Mouse (Mus musculus) cortical plate, adult 2 months (tissue): ENCODE measurements around the gene Sec61a2. TPM values are rescaled to one million over a fixed set of nuclear protein-coding genes. Genes with fewer than 3 reads are reported as not detected.

Source experiments
- H3K27ac ChIP-seq: fragments of 200-500 bp; 2 replicates; pipeline ENCODE4 v1.5.1; 2012; ENCODE audit warnings: low read length, control low read depth, inconsistent platforms; ENCODE audit not compliant: insufficient read depth
- H3K4me1 ChIP-seq: fragments of 200-500 bp; 2 replicates; pipeline ENCODE4 v1.6.1; 2011; ENCODE audit warnings: low read length; ENCODE audit not compliant: control insufficient read depth, insufficient read depth
- H3K4me3 ChIP-seq: fragments of 200-500 bp; 2 replicates; pipeline ENCODE4 v1.5.1; 2011; ENCODE audit warnings: mild to moderate bottlenecking, low read length, control low read depth; ENCODE audit not compliant: insufficient read depth
- CTCF ChIP-seq: fragments of 200-500 bp; IDR thresholded peaks from 2 replicates; pipeline ENCODE4 v1.5.1; 2011; ENCODE audit warnings: mild to moderate bottlenecking, control low read depth, low read length; ENCODE audit not compliant: insufficient read depth; ENCODE audit errors: extremely low read depth
- POLR2A ChIP-seq: fragments of 200-500 bp; IDR thresholded peaks from 2 replicates; pipeline ENCODE4 v1.6.1; 2011; ENCODE audit warnings: mild to moderate bottlenecking, low read length, control low read depth; ENCODE audit not compliant: insufficient read depth; ENCODE audit errors: extremely low read depth
- polyA plus RNA-seq: library from polyadenylated mRNA; depleted of rRNA; stranded (reverse); fragments of >200 nt; gene quantifications from 2 replicates; pipeline ENCODE4 v1.2.3, GENCODE M21; 2012

Gene Sec61a2
- polyA plus RNA-seq, 1 experiment: 171 TPM

GRCm38 (mm10) chr2:5894296-5894695 is 936 bp downstream of the Sec61a2 start:
- Histone ChIP-seq H3K27ac (no peak overlapping the region), H3K4me1 (peaks cover 4% of the 10 kb centered on the region), H3K4me3 (peak overlapping the region; percentile 67)
- TF ChIP-seq POLR2A (no peak), CTCF (no peak)

GRCm38 (mm10) chr2:5889412-5889811 is 5.8 kb downstream of the Sec61a2 start:
- Histone ChIP-seq H3K4me1 (peaks cover 7% of the 10 kb centered on the region), H3K27ac (no peak overlapping the region), H3K4me3 (no peak overlapping the region)
- TF ChIP-seq CTCF: no peak
- TF ChIP-seq POLR2A: no peak

- Histone ChIP-seq H3K4me1 (peaks cover 7% of the 10 kb centered on the region), H3K27ac (no peak overlapping the region), H3K4me3 (no peak overlapping the region)
- TF ChIP-seq CTCF (no peak), POLR2A (no peak)
Measured at GRCm38 (mm10) chr2:5888865-5889264, 6.4 kb downstream of the Sec61a2 start.

GRCm38 (mm10) chr2:5877446-5877845 is 17.8 kb downstream of the Sec61a2 start:
- H3K27ac ChIP-seq: no peak overlapping the region
- TF ChIP-seq CTCF: no peak
- no peak for TF ChIP-seq POLR2A
- H3K4me3 ChIP-seq: no peak overlapping the region
- no peaks in the 10 kb centered on the region for H3K4me1 ChIP-seq

GRCm38 (mm10) chr2:5869746-5870145 is 25.5 kb downstream of the Sec61a2 start:
- no peak for TF ChIP-seq POLR2A
- TF ChIP-seq CTCF: no peak
- H3K4me1 ChIP-seq: no peaks in the 10 kb centered on the region
- H3K27ac ChIP-seq: no peak overlapping the region
- no peak overlapping the region for H3K4me3 ChIP-seq

GRCm38 (mm10) chr2:5867681-5868080 is 27.6 kb downstream of the Sec61a2 start:
- H3K4me1 ChIP-seq: no peaks in the 10 kb centered on the region
- H3K27ac ChIP-seq: no peak overlapping the region
- no peak for TF ChIP-seq CTCF
- no peak for TF ChIP-seq POLR2A
- no peak overlapping the region for H3K4me3 ChIP-seq

DNA sequence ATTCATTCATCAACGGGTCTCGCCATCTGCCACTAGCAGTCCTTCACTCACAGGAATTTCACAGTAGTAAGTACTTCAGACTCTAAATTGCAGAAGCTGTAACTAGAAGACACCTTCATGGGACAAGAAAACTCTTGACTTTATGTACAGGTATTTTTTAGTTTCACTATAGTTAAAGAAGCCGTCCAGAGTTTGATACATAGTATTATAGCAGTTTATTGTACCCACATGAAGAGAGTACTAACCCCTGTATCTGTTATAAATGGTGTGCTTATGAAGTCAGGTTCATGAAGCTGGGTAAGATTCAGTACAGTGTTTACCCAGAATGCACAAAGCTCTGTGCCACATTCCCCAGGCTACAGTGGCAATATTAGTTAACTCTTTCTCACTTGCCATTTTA is 32.4 kb downstream of the Sec61a2 start, which contains the start of gene Gm13199:
Gene Gm13199 (minus strand): TSS at position 101 of the 400 bp plus-strand sequence.
- no peak within 1 kb of the TSS for H3K4me3 ChIP-seq
- TF ChIP-seq POLR2A (no peak), CTCF (no peak)
- no peaks in the 10 kb centered on the region for H3K4me1 ChIP-seq
- no peak within 1 kb of the TSS for H3K27ac ChIP-seq

DNA sequence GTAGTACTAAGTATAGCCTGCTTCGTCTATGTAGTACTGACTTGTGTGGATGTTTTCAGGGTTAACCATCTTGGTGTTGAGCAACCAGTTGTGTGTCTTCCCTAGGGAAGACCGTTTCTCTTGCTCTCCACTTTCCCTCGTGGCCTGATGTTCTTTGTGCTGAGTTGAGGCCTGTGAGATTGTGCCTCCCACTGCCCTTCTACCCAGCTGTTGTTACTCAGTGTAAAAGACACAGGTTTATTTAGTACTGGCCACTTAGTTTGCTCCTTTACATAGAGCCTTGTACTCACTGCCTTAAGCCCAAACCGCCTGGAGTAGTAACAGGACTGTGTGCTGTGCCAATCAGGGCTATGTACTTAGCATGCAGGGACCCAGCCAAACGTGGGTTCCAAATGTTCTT is 43.4 kb downstream of the Sec61a2 start:
- no peak overlapping the region for H3K4me3 ChIP-seq

GRCm38 (mm10) chr2:5851116-5851515 is 44.1 kb downstream of the Sec61a2 start:
- no peak for TF ChIP-seq CTCF
- no peak for TF ChIP-seq POLR2A
- no peak overlapping the region for H3K4me3 ChIP-seq
- no peak overlapping the region for H3K27ac ChIP-seq
- H3K4me1 ChIP-seq: no peaks in the 10 kb centered on the region

More for the DNA sequence above, 43.4 kb downstream of the Sec61a2 start:
- H3K4me1 ChIP-seq: no peaks in the 10 kb centered on the region
- H3K27ac ChIP-seq: no peak overlapping the region
- TF ChIP-seq POLR2A (no peak), CTCF (no peak)

DNA sequence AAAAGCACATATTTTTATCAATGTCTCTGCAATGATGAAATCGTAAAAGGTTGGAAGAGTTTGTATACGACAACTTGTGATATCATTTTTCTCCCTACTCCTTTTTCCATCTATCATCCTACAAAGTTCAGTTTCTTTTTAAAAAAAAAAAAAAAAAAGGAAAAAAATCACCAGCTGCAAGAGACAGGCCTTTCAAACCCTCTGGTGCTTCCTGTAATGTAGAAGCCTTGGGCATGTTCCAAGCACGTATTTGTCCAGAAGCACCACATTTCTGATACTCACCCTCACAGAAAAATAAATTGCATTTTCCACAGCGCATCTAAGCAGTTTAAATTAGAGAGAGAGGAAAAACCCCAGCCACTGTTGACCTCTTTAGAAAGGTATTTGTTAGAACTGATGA is 49.4 kb downstream of the Sec61a2 start:
- H3K4me3 ChIP-seq: peak overlapping the region; percentile 72; the same call in 1 of the 2 replicates
- TF ChIP-seq POLR2A (no peak), CTCF (no peak)
- H3K4me1 ChIP-seq: no peaks in the 10 kb centered on the region
- no peak overlapping the region for H3K27ac ChIP-seq
